Mouse (Mus musculus) midbrain, embryonic 15.5 days (tissue): ENCODE data around the gene Svop. TPM values are rescaled to one million over a fixed set of nuclear protein-coding genes. Genes with fewer than 3 reads are reported as not detected.

Source experiments
- ATAC-seq: fragments of 200-750 bp; cut with Nextera tagmentation; replicated peaks from 2 replicates; pipeline ENCODE4 v1.8.0; 2017; ENCODE audit warnings: moderate TSS enrichment
- H3K27ac ChIP-seq: fragments of 300-500 bp; sonication (generic); 2 replicates; pipeline ENCODE4 v1.5.1; 2015; ENCODE audit warnings: mild to moderate bottlenecking, inconsistent platforms
- H3K27me3 ChIP-seq: fragments of 300-500 bp; sonication (generic); replicated peaks from 2 replicates; pipeline ENCODE4 v1.6.1; 2015; ENCODE audit warnings: inconsistent platforms
- H3K36me3 ChIP-seq: fragments of 300-500 bp; sonication (generic); replicated peaks from 2 replicates; pipeline ENCODE4 v1.6.1; 2015; ENCODE audit warnings: inconsistent platforms
- H3K4me1 ChIP-seq: fragments of 300-500 bp; sonication (generic); 2 replicates; pipeline ENCODE4 v1.6.1; 2015; ENCODE audit warnings: inconsistent platforms
- H3K4me2 ChIP-seq: fragments of 300-500 bp; sonication (generic); 2 replicates; pipeline ENCODE4 v1.6.1; 2015; ENCODE audit warnings: inconsistent platforms, mild to moderate bottlenecking, moderate library complexity
- H3K4me3 ChIP-seq: fragments of 300-500 bp; sonication (generic); 2 replicates; pipeline ENCODE4 v1.5.1; 2015; ENCODE audit warnings: mild to moderate bottlenecking, inconsistent platforms
- H3K9ac ChIP-seq: fragments of 300-500 bp; sonication (generic); 2 replicates; pipeline ENCODE4 v1.6.1; 2015; ENCODE audit warnings: mild to moderate bottlenecking, inconsistent platforms
- H3K9me3 ChIP-seq: fragments of 300-500 bp; sonication (generic); 2 replicates; pipeline ENCODE4 v1.6.1; 2016; ENCODE audit warnings: inconsistent platforms
- WGBS: fragments of 180-500 bp; shearing (Covaris S2); methylation state at CpG from one replicate; pipeline ENCODE4 v1.1.7; 2015; ENCODE audit warnings: mixed read lengths; 5-methylcytosine and 5-hydroxymethylcytosine counted together
- polyA plus RNA-seq: library from polyadenylated mRNA; unstranded; fragments of >200 nt; fragmentation: Nextera tagmentation; extraction: Ambion mirVana; gene quantifications from 2 replicates; pipeline ENCODE4 v1.2.1, GENCODE M21; 2015

Gene Svop
- 104 and 115 TPM in 2 replicates for polyA plus RNA-seq

- Histone ChIP-seq H3K4me3 (peak within 1 kb of the TSS; percentile 76), H3K4me2 (peak within 1 kb of the TSS; percentile 54), H3K27me3 (no peaks in the 10 kb centered on the region), H3K9me3 (no peaks in the 10 kb centered on the region), H3K9ac (peak within 1 kb of the TSS; percentile 79), H3K27ac (peak within 1 kb of the TSS; percentile 95), H3K36me3 (no peaks in the 10 kb centered on the region), H3K4me1 (peaks cover 25% of the 10 kb centered on the region)
- peak; percentile 88 for ATAC-seq
- 2% methylated on average over 40 of the region's 40 CpGs for WGBS
These were observed at the start of gene Svop for GRCm38 (mm10) chr5:114091057-114091807. TSS of gene Svop (minus strand) at chr5:114091570.

GRCm38 (mm10) chr5:114139175-114139574, 47.8 kb upstream of the Svop start:
- Histone ChIP-seq H3K9ac (no peak overlapping the region), H3K4me2 (no peak overlapping the region)
- WGBS = 19% methylated on average over 9 of the region's 9 CpGs

GRCm38 (mm10) chr5:114138277-114139164, 47.2 kb upstream of the Svop start:
- peak; percentile 51; the same call in 1 of the 2 replicates for ATAC-seq
- no peak overlapping the region for H3K9ac ChIP-seq
- WGBS = 65% methylated on average over 21 of the region's 21 CpGs
- H3K4me2 ChIP-seq = no peak overlapping the region
- no peaks in the 10 kb centered on the region for H3K36me3 ChIP-seq
- no peaks in the 10 kb centered on the region for H3K9me3 ChIP-seq
- peaks cover 23% of the 10 kb centered on the region for H3K4me1 ChIP-seq
- H3K27me3 ChIP-seq = no peaks in the 10 kb centered on the region
- no peak overlapping the region for H3K4me3 ChIP-seq
- H3K27ac ChIP-seq = peak overlapping the region; percentile 72

More at GRCm38 (mm10) chr5:114139175-114139574, 47.8 kb upstream of the Svop start:
- Histone ChIP-seq H3K4me1 (peaks cover 23% of the 10 kb centered on the region), H3K9me3 (no peaks in the 10 kb centered on the region), H3K4me3 (no peak overlapping the region), H3K27me3 (no peaks in the 10 kb centered on the region), H3K36me3 (no peaks in the 10 kb centered on the region), H3K27ac (peak overlapping the region; percentile 72)
- ATAC-seq = peak; percentile 82

GRCm38 (mm10) chr5:114137481-114138276, 46.3 kb upstream of the Svop start:
- Histone ChIP-seq H3K9ac (no peak overlapping the region), H3K9me3 (no peaks in the 10 kb centered on the region), H3K4me2 (no peak overlapping the region), H3K36me3 (no peaks in the 10 kb centered on the region), H3K4me3 (no peak overlapping the region), H3K27ac (0 out of 2 replicates have a peak overlapping the region, but pooled peaks have one; percentile 72), H3K27me3 (no peaks in the 10 kb centered on the region), H3K4me1 (peaks cover 23% of the 10 kb centered on the region)
- 87% methylated on average over 15 of the region's 15 CpGs for WGBS
- ATAC-seq = no peak

- WGBS = 87% methylated on average over 10 of the region's 10 CpGs
- no peaks in the 10 kb centered on the region for H3K27me3 ChIP-seq
- H3K4me3 ChIP-seq = no peak overlapping the region
- ATAC-seq = no peak
- no peaks in the 10 kb centered on the region for H3K36me3 ChIP-seq
- H3K4me1 ChIP-seq = peaks cover 34% of the 10 kb centered on the region
- no peak overlapping the region for H3K9ac ChIP-seq
- no peaks in the 10 kb centered on the region for H3K9me3 ChIP-seq
- H3K27ac ChIP-seq = no peak overlapping the region
- no peak overlapping the region for H3K4me2 ChIP-seq
These were observed 44.1 kb upstream of the Svop start for GRCm38 (mm10) chr5:114135516-114135915.

GRCm38 (mm10) chr5:114134091-114134534, 42.7 kb upstream of the Svop start:
- H3K36me3 ChIP-seq = no peaks in the 10 kb centered on the region
- no peak overlapping the region for H3K27ac ChIP-seq
- no peak overlapping the region for H3K9ac ChIP-seq
- H3K4me2 ChIP-seq = no peak overlapping the region
- H3K27me3 ChIP-seq = no peaks in the 10 kb centered on the region
- H3K4me1 ChIP-seq = peaks cover 31% of the 10 kb centered on the region
- H3K9me3 ChIP-seq = no peaks in the 10 kb centered on the region
- 67% methylated on average over 6 of the region's 6 CpGs for WGBS
- no peak overlapping the region for H3K4me3 ChIP-seq
- no peak for ATAC-seq

GRCm38 (mm10) chr5:114132841-114133240, 41.5 kb upstream of the Svop start:
- Histone ChIP-seq H3K9me3 (no peaks in the 10 kb centered on the region), H3K27me3 (no peaks in the 10 kb centered on the region), H3K27ac (no peak overlapping the region), H3K4me2 (no peak overlapping the region), H3K9ac (no peak overlapping the region), H3K36me3 (no peaks in the 10 kb centered on the region), H3K4me1 (peaks cover 22% of the 10 kb centered on the region), H3K4me3 (no peak overlapping the region)
- WGBS = 89% methylated on average over 6 of the region's 6 CpGs
- no peak for ATAC-seq

GRCm38 (mm10) chr5:114131521-114131840, 40.1 kb upstream of the Svop start:
- Histone ChIP-seq H3K4me3 (peak overlapping the region; percentile 83), H3K4me2 (peak overlapping the region; percentile 97), H3K36me3 (no peaks in the 10 kb centered on the region), H3K4me1 (peaks cover 28% of the 10 kb centered on the region), H3K9me3 (no peaks in the 10 kb centered on the region), H3K9ac (peak overlapping the region; percentile 39), H3K27ac (peak overlapping the region; percentile 48), H3K27me3 (no peaks in the 10 kb centered on the region)
- ATAC-seq = no peak
- under 1% methylated on average over 15 of the region's 15 CpGs for WGBS

- Histone ChIP-seq H3K27ac (peak overlapping the region; percentile 48), H3K4me1 (peaks cover 28% of the 10 kb centered on the region), H3K4me2 (peak overlapping the region; percentile 97), H3K27me3 (no peaks in the 10 kb centered on the region), H3K9me3 (no peaks in the 10 kb centered on the region), H3K36me3 (no peaks in the 10 kb centered on the region), H3K4me3 (peak overlapping the region; percentile 83), H3K9ac (peak overlapping the region; percentile 47)
- peak; percentile 98 for ATAC-seq
- WGBS = under 1% methylated on average over 87 of the region's 87 CpGs
These were observed 39.5 kb upstream of the Svop start for GRCm38 (mm10) chr5:114130698-114131520.

- H3K4me2 ChIP-seq = peak within 1 kb of the TSS; percentile 97
- H3K9me3 ChIP-seq = no peaks in the 10 kb centered on the region
- peak within 1 kb of the TSS; percentile 48 for H3K27ac ChIP-seq
- no peaks in the 10 kb centered on the region for H3K27me3 ChIP-seq
- H3K9ac ChIP-seq = peak within 1 kb of the TSS; percentile 47
- peak; percentile 57 for ATAC-seq
- 1% methylated on average over 29 of the region's 29 CpGs for WGBS
- H3K36me3 ChIP-seq = no peaks in the 10 kb centered on the region
- H3K4me1 ChIP-seq = peaks cover 28% of the 10 kb centered on the region
- H3K4me3 ChIP-seq = peak within 1 kb of the TSS; percentile 83
These were observed 38.8 kb upstream of the Svop start, which contains the start of gene Ung for GRCm38 (mm10) chr5:114130211-114130605. TSS of gene Ung (plus strand) at chr5:114130386.

- Histone ChIP-seq H3K9ac (0 out of 2 replicates have a peak overlapping the region, but pooled peaks have one; percentile 47), H3K4me1 (peaks cover 28% of the 10 kb centered on the region), H3K4me3 (peak overlapping the region; percentile 83), H3K9me3 (no peaks in the 10 kb centered on the region), H3K36me3 (no peaks in the 10 kb centered on the region), H3K27ac (no peak overlapping the region), H3K27me3 (no peaks in the 10 kb centered on the region), H3K4me2 (peak overlapping the region; percentile 97)
- WGBS = 82% methylated on average over 15 of the region's 15 CpGs
- no peak for ATAC-seq
These were observed 38.3 kb upstream of the Svop start for GRCm38 (mm10) chr5:114129550-114130210.
